Mouse (Mus musculus) forebrain, embryonic 14.5 days (tissue): Measurements from ENCODE around the gene Ptger4. TPM values are rescaled to one million over a fixed set of nuclear protein-coding genes. Genes with fewer than 3 reads are reported as not detected.
A peak's percentile ranks its signal among the peaks of the same experiment; 100 is the strongest.

ENCODE experiments used
- ATAC-seq: fragments of 200-750 bp; cut with Nextera tagmentation; 2 replicates; pipeline ENCODE4 v1.8.0; 2017; ENCODE audit warnings: mild to moderate bottlenecking, moderate library complexity
- DNase-seq: peaks from one replicate; pipeline ENCODE4 v3.0.0-alpha.2; 2015; ENCODE audit warnings: low spot score
- H3K27ac ChIP-seq: fragments of 300-500 bp; sonication (generic); 2 replicates; pipeline ENCODE4 v1.5.1; 2014; ENCODE audit warnings: low read depth, mild to moderate bottlenecking, control low read depth, low read length, moderate library complexity
- H3K27me3 ChIP-seq: fragments of 300-500 bp; sonication (generic); replicated peaks from 2 replicates; pipeline ENCODE4 v1.6.1; 2014; ENCODE audit warnings: low read length, control low read depth, mixed read lengths; ENCODE audit not compliant: control insufficient read depth, insufficient read depth
- H3K36me3 ChIP-seq: fragments of 300-500 bp; sonication (generic); 2 replicates; pipeline ENCODE4 v1.6.1; 2014; ENCODE audit warnings: low read length, control low read depth; ENCODE audit not compliant: control insufficient read depth, insufficient read depth
- H3K4me1 ChIP-seq: fragments of 300-500 bp; sonication (generic); 2 replicates; pipeline ENCODE4 v1.6.1; 2014; ENCODE audit warnings: antibody characterized with exemption, low read length, control low read depth; ENCODE audit not compliant: control insufficient read depth, insufficient read depth
- H3K4me2 ChIP-seq: fragments of 300-500 bp; sonication (generic); 2 replicates; pipeline ENCODE4 v1.6.1; 2014; ENCODE audit warnings: mild to moderate bottlenecking, control low read depth, low read length
- H3K4me3 ChIP-seq: fragments of 300-500 bp; sonication (generic); 2 replicates; pipeline ENCODE4 v1.5.1; 2014; ENCODE audit warnings: low read depth, low read length, control low read depth
- H3K9ac ChIP-seq: fragments of 300-500 bp; sonication (generic); 2 replicates; pipeline ENCODE4 v1.6.1; 2014; ENCODE audit warnings: mild to moderate bottlenecking, low read length, control low read depth, moderate library complexity
- H3K9me3 ChIP-seq: fragments of 300-500 bp; sonication (generic); replicated peaks from 2 replicates; pipeline ENCODE4 v1.6.1; 2016; ENCODE audit warnings: low read length, control low read depth, mixed read lengths; ENCODE audit not compliant: control insufficient read depth
- WGBS: fragments of 180-500 bp; shearing (Covaris S2); extraction: QIAGEN DNeasy Blood & Tissue Kit; methylation state at CpG from one replicate; pipeline ENCODE4 v1.1.7; 2014; 5-methylcytosine and 5-hydroxymethylcytosine counted together
- polyA plus RNA-seq: library from polyadenylated mRNA; unstranded; fragments of >200 nt; fragmentation: Nextera tagmentation; extraction: Ambion mirVana; gene quantifications from 2 replicates; pipeline ENCODE4 v1.2.1, GENCODE M21; 2014

Gene Ptger4
- polyA plus RNA-seq, 1 experiment from 2014 or later = 0.42 TPM

GRCm38 (mm10) chr15:5188029-5188428 is 56.0 kb downstream of the Ptger4 start:
- Histone ChIP-seq H3K4me3 (no peak overlapping the region), H3K36me3 (peaks cover 19% of the 10 kb centered on the region; the same call in 1 of the 2 replicates), H3K4me2 (no peak overlapping the region), H3K27me3 (no peaks in the 10 kb centered on the region), H3K9me3 (no peaks in the 10 kb centered on the region), H3K9ac (no peak overlapping the region), H3K4me1 (peaks cover 9% of the 10 kb centered on the region; the same call in 1 of the 2 replicates), H3K27ac (no peak overlapping the region)
- DNase-seq (no peak), ATAC-seq (no peak)
- 94% methylated on average over 1 of the region's 1 CpGs for WGBS

DNA sequence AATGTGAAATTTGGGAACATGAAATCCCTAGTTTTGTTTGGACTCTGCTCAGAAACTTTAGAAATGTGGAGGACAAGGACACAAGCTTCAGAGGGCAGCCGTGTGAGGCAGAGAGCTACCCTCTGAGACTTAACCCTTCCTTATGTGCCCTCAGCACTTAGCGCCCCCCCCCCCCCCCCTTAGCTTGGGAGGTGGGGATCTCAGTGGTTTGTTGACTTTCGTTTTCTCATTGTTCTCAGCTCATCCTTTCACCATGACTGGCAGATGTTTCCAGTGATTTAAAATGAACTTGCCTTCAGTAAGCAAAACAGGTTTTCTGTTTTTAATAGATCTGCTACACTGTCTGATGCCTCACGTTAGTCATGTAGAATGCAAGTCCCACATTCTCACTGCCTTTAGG is 56.9 kb downstream of the Ptger4 start:
- H3K9me3 ChIP-seq = no peaks in the 10 kb centered on the region
- no peak overlapping the region for H3K4me3 ChIP-seq
- 64% methylated on average over 4 of the region's 4 CpGs for WGBS
- peaks cover 19% of the 10 kb centered on the region; the same call in 1 of the 2 replicates for H3K36me3 ChIP-seq
- H3K4me1 ChIP-seq = peaks cover 9% of the 10 kb centered on the region; the same call in 1 of the 2 replicates
- DNase-seq = no peak
- H3K4me2 ChIP-seq = no peak overlapping the region
- H3K9ac ChIP-seq = no peak overlapping the region
- H3K27me3 ChIP-seq = no peaks in the 10 kb centered on the region
- no peak for ATAC-seq
- no peak overlapping the region for H3K27ac ChIP-seq

DNA sequence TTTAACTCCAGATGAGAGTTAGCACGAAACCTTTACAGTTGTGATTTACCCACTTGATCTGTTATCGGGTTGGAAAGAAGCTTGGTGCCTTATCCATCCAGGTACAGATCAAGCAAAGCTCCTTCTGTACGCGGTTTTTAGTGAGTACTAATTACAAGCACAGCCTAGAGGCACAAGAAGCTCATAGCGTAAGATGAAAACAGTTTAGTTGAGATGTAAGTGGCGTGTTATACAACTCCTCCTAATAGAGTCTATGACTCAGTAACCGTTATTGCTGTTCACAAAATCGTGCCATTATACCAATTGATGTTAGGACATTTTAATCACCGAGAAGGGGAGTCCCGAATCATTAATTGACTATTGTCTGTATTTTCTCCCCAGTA is 57.7 kb downstream of the Ptger4 start:
- Histone ChIP-seq H3K27ac (no peak overlapping the region), H3K4me3 (peak overlapping the region; percentile 91), H3K4me1 (peaks cover 9% of the 10 kb centered on the region; the same call in 1 of the 2 replicates), H3K4me2 (peak overlapping the region; percentile 79), H3K27me3 (no peaks in the 10 kb centered on the region), H3K9me3 (no peaks in the 10 kb centered on the region), H3K9ac (peak overlapping the region; percentile 85), H3K36me3 (peaks cover 18% of the 10 kb centered on the region; the same call in 1 of the 2 replicates)
- DNase-seq (no peak), ATAC-seq (no peak; the same call in 1 of the 2 replicates)
- 27% methylated on average over 10 of the region's 10 CpGs for WGBS

DNA sequence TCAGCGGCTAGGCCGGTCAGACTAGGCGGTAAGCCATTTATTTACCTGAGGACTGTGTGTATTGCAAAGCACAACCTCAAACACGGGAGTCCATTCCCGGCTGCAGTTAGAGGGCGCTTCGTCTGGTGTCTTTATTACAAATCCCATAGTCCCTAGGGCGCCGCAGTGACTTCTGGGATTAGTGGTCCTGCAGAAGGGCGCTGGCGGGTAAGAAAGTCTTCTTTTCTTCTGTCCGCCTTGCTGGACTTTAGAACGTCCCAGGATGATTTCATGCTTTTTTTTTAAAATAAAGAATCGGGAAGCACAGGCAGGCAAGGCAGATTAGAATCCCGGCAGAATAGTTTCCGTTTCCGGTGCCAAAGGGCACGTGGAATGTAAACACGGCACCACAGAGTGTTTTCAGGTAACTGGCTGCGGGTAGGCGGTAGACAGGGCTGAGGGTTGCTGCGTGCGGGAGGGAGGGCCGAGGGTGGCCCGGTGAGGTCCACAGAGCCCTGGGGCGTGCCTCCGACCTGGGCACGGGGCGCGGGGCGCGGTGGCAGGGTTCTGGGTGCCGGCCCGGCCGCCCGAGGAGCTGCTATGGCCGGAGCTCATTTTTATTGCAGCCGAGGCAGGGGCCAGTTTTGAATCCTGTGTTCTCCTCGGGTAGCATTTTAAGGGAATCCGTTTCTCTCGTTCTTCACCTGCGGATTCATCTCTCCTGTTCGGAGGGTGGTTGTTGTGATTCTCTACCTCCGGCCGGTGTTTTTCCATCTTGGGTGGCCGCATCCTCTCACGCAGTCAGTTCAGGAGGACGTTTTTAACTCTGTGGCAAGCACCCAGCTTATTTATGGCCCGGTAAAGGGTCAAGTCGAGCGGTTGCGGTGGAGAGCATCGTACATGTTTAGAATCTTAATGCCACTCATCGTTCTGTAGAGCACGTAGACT is 58.4 kb downstream of the Ptger4 start, which contains the start of gene Ttc33:
TSS of gene Ttc33 (plus strand) at position 160 of the 927 bp plus-strand sequence.
- ATAC-seq = peak; percentile 90
- H3K4me3 ChIP-seq = peak within 1 kb of the TSS; percentile 91
- no peaks in the 10 kb centered on the region for H3K9me3 ChIP-seq
- peak within 1 kb of the TSS; percentile 79 for H3K27ac ChIP-seq
- H3K9ac ChIP-seq = peak within 1 kb of the TSS; percentile 85
- H3K4me2 ChIP-seq = peak within 1 kb of the TSS; percentile 79
- DNase-seq = peak; percentile 87
- under 1% methylated on average over 55 of the region's 55 CpGs for WGBS
- no peaks in the 10 kb centered on the region for H3K27me3 ChIP-seq
- H3K4me1 ChIP-seq = peaks cover 9% of the 10 kb centered on the region; the same call in 1 of the 2 replicates
- H3K36me3 ChIP-seq = peaks cover 14% of the 10 kb centered on the region; the same call in 1 of the 2 replicates

GRCm38 (mm10) chr15:5184668-5185330 is 59.2 kb downstream of the Ptger4 start:
- Histone ChIP-seq H3K4me2 (peak overlapping the region; percentile 79), H3K9me3 (no peaks in the 10 kb centered on the region), H3K4me3 (peak overlapping the region; percentile 91), H3K27ac (peak overlapping the region; percentile 79), H3K4me1 (peaks cover 9% of the 10 kb centered on the region; the same call in 1 of the 2 replicates), H3K27me3 (no peaks in the 10 kb centered on the region), H3K9ac (peak overlapping the region; percentile 85), H3K36me3 (peaks cover 10% of the 10 kb centered on the region; the same call in 1 of the 2 replicates)
- 45% methylated on average over 11 of the region's 11 CpGs for WGBS
- ATAC-seq (peak; percentile 54), DNase-seq (peak; percentile 33)

DNA sequence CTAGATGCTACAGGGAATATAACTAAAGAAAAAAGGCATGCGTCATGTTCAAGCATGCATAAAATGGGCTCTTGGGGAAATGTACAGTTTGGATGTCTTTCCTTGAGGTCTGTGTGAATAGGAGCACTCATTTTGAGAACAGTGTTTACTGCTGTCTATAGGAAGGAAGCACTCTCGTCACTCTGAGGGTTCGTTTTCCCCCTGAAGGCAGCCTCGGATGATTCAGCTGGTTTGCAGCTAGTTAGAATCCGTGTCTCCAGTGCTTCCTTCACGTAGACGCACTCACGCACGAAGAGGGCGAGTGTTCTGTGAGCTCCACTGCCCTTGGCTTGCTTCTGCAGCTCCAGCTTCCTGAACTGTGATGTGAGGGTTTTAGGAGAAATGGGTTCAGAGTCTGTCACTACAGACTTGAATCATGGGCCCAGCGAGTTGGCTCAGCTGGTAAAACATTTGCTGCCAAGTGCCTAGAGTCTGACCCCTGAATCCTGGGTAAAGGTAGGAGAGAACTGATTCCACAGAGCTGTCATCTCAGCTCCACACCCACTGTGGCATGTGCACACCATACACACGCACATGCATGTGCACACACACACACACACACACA is 70.7 kb downstream of the Ptger4 start:
- no peaks in the 10 kb centered on the region for H3K4me1 ChIP-seq
- H3K36me3 ChIP-seq = peaks cover 70% of the 10 kb centered on the region
- H3K4me3 ChIP-seq = no peak overlapping the region
- ATAC-seq (no peak), DNase-seq (no peak)
- no peak overlapping the region for H3K27ac ChIP-seq
- H3K27me3 ChIP-seq = no peaks in the 10 kb centered on the region
- H3K9ac ChIP-seq = no peak overlapping the region
- 90% methylated on average over 12 of the region's 12 CpGs for WGBS
- H3K9me3 ChIP-seq = no peaks in the 10 kb centered on the region
- H3K4me2 ChIP-seq = no peak overlapping the region

DNA sequence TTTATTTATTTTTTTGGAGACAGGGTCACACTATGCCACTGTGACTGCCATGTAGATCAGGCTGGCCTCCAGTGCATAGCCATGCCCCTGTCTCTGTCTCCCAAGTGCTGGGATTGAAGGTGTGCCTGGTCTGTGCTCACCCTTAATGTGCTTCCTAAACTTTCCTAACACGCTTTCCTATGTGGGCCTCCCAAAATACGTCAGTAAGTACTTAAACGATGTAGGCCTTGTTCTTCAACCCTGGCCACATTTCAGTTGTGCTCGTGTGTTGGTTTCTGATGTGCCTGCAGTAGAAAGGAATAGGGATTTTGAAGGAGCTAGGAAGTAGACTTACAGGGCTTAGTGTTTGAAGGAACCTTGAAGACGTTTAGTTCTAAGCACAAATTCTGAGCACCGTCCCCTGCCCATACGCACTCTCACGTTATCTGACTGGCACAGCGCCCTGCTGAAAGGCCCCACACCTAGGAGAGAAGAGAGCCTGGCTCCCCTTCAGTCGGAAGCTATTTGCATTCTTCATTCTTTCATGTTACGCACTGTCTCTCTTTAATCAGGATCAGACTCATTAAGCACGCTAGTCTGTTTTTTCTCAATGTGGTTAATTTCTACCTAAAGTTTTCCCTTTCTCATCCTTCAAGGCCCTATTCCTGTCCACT is 78.7 kb downstream of the Ptger4 start:
- ATAC-seq (no peak), DNase-seq (no peak)
- Histone ChIP-seq H3K4me3 (no peak overlapping the region), H3K36me3 (peaks cover 46% of the 10 kb centered on the region), H3K27ac (no peak overlapping the region), H3K4me2 (no peak overlapping the region), H3K9me3 (no peaks in the 10 kb centered on the region), H3K4me1 (no peaks in the 10 kb centered on the region), H3K9ac (no peak overlapping the region), H3K27me3 (no peaks in the 10 kb centered on the region)
- WGBS = 69% methylated on average over 12 of the region's 12 CpGs

- Histone ChIP-seq H3K4me2 (no peak overlapping the region), H3K9ac (no peak overlapping the region), H3K9me3 (no peaks in the 10 kb centered on the region), H3K4me1 (peaks cover 3% of the 10 kb centered on the region; the same call in 1 of the 2 replicates), H3K27me3 (no peaks in the 10 kb centered on the region), H3K36me3 (peaks cover 13% of the 10 kb centered on the region; the same call in 1 of the 2 replicates), H3K27ac (no peak overlapping the region), H3K4me3 (no peak overlapping the region)
- no peak for ATAC-seq
- 85% methylated on average over 6 of the region's 6 CpGs for WGBS
- DNase-seq = no peak
Measured at GRCm38 (mm10) chr15:5158827-5159226, 85.2 kb downstream of the Ptger4 start.
